Mouse (Mus musculus) liver, adult 2 months (tissue): Measurements from ENCODE around the gene Mgat4e.

Source experiments
- CTCF ChIP-seq: fragments of 200-500 bp; IDR thresholded peaks from 2 replicates; pipeline ENCODE4 v1.5.1; 2011; ENCODE audit warnings: low read depth, low read length, control low read depth
- POLR2A ChIP-seq: fragments of 200-500 bp; IDR thresholded peaks from 2 replicates; pipeline ENCODE4 v1.6.1; 2011; ENCODE audit warnings: low read length, control low read depth; ENCODE audit not compliant: insufficient read depth; ENCODE audit errors: extremely low read depth

DNA sequence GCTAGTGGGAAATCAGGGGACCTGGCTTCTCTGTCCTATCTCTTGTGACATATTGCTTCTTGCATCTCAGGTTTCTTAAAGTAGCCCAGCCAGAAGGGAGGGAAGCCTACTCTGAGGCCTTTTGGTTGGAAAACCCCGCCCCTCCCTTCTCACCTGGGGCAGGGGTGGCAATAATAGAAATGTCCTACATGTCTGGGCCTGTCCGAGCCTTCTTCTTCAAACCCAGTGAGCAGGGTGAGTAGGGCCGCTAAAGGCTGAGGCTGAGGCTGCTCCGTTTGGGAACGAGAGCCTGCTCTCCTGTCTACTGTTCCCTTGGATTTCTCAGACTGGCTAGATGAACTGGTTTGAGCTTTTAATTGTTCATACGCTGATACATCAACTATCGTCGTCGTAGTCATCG lies 8.9 kb downstream of the Mgat4e start:
- TF ChIP-seq CTCF (no peak), POLR2A (no peak)
